In the genomic region with DNA sequence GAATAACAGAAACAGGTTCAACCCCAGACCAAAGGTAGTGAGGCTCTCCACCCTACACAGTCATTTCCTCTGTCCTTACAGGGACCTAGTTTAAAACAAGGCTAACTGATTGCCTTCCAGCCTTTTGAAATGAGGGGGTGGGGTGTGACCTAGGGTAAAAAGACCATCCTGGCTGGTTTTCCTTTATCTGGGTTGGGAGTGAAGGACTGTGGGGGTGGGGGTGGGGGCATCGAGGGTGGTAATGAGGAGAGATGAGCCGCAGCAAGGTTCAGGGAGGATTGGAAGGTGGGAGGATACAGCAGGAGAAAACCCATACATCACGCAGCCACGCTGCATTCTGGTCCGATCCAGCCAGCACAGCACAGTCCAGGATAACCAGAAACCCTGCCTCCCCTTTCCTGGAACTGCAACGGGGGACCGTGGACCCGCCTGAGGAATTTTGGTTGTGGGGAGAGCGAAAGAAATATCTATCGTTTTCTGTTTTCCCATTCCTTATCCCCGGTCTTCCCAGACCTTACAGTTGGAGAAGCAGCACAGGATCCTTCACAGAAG, we compare ENCODE assay signal across 9 mouse cellular contexts. TPM values are rescaled to one million over a fixed set of nuclear protein-coding genes. Genes with fewer than 3 reads are reported as not detected.
DNase-seq lines count a peak whose midpoint lies in the region; ATAC-seq lines count a peak whose summit lies in the region.
"Had no signal": no experiment of that assay in that cellular context is flagged by ENCODE, and none has a peak within 500 bp of the region (broad histone marks: within the 10 kb centered on the region; RNA-seq: fewer than 3 reads in every experiment).

No protein-coding gene starts in this region.

- no peak overlapping the region for H3K27ac ChIP-seq in limb, embryonic 12.5 days
- no peak overlapping the region for H3K27ac ChIP-seq in limb, embryonic 10.5 days
- H3K27ac ChIP-seq in hindbrain, embryonic 10.5 days, result peak overlapping the region; percentile 80
- peak overlapping the region; percentile 27; the same call in 1 of the 2 replicates for H3K27ac ChIP-seq in neural tube, embryonic 12.5 days

- peaks cover 80% of the 10 kb centered on the region for H3K27me3 ChIP-seq in limb, embryonic 12.5 days
- H3K27me3 ChIP-seq in limb, embryonic 10.5 days (ENCODE audit: low read depth, poor library complexity, severe bottlenecking), result peaks cover 73% of the 10 kb centered on the region
- peaks cover 65% of the 10 kb centered on the region for H3K27me3 ChIP-seq in hindbrain, embryonic 10.5 days (ENCODE audit: insufficient read depth, poor library complexity, severe bottlenecking)
- 0 out of 2 replicates have a peak, but pooled peaks cover 6% of the 10 kb centered on the region for H3K27me3 ChIP-seq in neural tube, embryonic 12.5 days (replicated peaks)

- 27% methylated on average over 11 of the region's 11 CpGs for WGBS in limb, embryonic 12.5 days
- WGBS in limb, embryonic 10.5 days, result 24% methylated on average over 11 of the region's 11 CpGs
- 28% methylated on average over 11 of the region's 11 CpGs for WGBS in hindbrain, embryonic 10.5 days
- WGBS in neural tube, embryonic 12.5 days, result 7% methylated on average over 11 of the region's 11 CpGs

- no peak overlapping the region for H3K9ac ChIP-seq in limb, embryonic 12.5 days (replicated peaks)
- peak overlapping the region; percentile 57; the same call in 1 of the 2 replicates for H3K9ac ChIP-seq in neural tube, embryonic 12.5 days

- H3K4me2 ChIP-seq in limb, embryonic 12.5 days, result no peak overlapping the region
- peak overlapping the region; percentile 94 for H3K4me2 ChIP-seq in neural tube, embryonic 12.5 days (replicated peaks)

- peaks cover 18% of the 10 kb centered on the region for H3K4me1 ChIP-seq in limb, embryonic 12.5 days (replicated peaks)
- peaks cover 33% of the 10 kb centered on the region for H3K4me1 ChIP-seq in limb, embryonic 10.5 days
- peaks cover 48% of the 10 kb centered on the region for H3K4me1 ChIP-seq in hindbrain, embryonic 10.5 days (replicated peaks)
- H3K4me1 ChIP-seq in neural tube, embryonic 12.5 days, result peaks cover 43% of the 10 kb centered on the region

- no peaks in the 10 kb centered on the region for H3K9me3 ChIP-seq in limb, embryonic 12.5 days
- H3K9me3 ChIP-seq in limb, embryonic 10.5 days (replicated peaks), result no peaks in the 10 kb centered on the region
- no peaks in the 10 kb centered on the region for H3K9me3 ChIP-seq in hindbrain, embryonic 10.5 days
- H3K9me3 ChIP-seq in neural tube, embryonic 12.5 days, result no peaks in the 10 kb centered on the region

- no peak for DNase-seq in frontal cortex, postnatal 25 days (ENCODE audit: low spot score in 2 of 2)
- no peak for DNase-seq in limb, embryonic 10.5 days (ENCODE audit: low spot score)
- peak; percentile 18 for DNase-seq in hindbrain, embryonic 10.5 days (ENCODE audit: low spot score)
- no peak for DNase-seq in right cerebral cortex, adult 18-20 months
- no peak for DNase-seq in adrenal gland, adult (ENCODE audit: inconsistent age in 2 of 2, low spot score in 1 of 2)

- 0 out of 2 replicates have a peak, but pooled peaks have one; percentile 31 for ATAC-seq in frontal cortex, adult (ENCODE audit: low TSS enrichment)
- ATAC-seq in limb, embryonic 12.5 days (ENCODE audit: insufficient number of reproducible peaks, insufficient read depth, low FRiP score, low TSS enrichment, low read depth), result no peak
- peak; percentile 38 for ATAC-seq in neural tube, embryonic 12.5 days (ENCODE audit: low FRiP score, low read depth)

- 0 out of 2 replicates have a peak overlapping the region, but pooled peaks have one; percentile 1 for H3K4me3 ChIP-seq in limb, embryonic 12.5 days (replicated peaks)
- no peak overlapping the region for H3K4me3 ChIP-seq in limb, embryonic 10.5 days
- H3K4me3 ChIP-seq in hindbrain, embryonic 10.5 days, result peak overlapping the region; percentile 64
- peak overlapping the region; percentile 52 for H3K4me3 ChIP-seq in neural tube, embryonic 12.5 days

- no peaks in the 10 kb centered on the region for H3K36me3 ChIP-seq in limb, embryonic 12.5 days
- H3K36me3 ChIP-seq in limb, embryonic 10.5 days, result no peaks in the 10 kb centered on the region
- H3K36me3 ChIP-seq in hindbrain, embryonic 10.5 days, result peaks cover 13% of the 10 kb centered on the region
- H3K36me3 ChIP-seq in neural tube, embryonic 12.5 days, result peaks cover 8% of the 10 kb centered on the region; the same call in 1 of the 2 replicates

RNA-seq across cellular contexts. Expression of gene Rnd1, which starts 2.2 kb away (rescaled TPM):
- 0.24 and 0.54 TPM in 2 replicates for polyA plus RNA-seq in limb, embryonic 12.5 days (2016; fragmentation: Nextera tagmentation; extraction: Ambion mirVana)
- polyA plus RNA-seq in limb, embryonic 10.5 days (2016; fragmentation: Nextera tagmentation; extraction: Ambion mirVana), result 0.38 and 0.62 TPM in 2 replicates
- polyA plus RNA-seq in hindbrain, embryonic 10.5 days (2016; fragmentation: Nextera tagmentation; extraction: Ambion mirVana), result 3.7 and 5.8 TPM in 2 replicates
- 7.8 and 9.7 TPM in 2 replicates for polyA plus RNA-seq in neural tube, embryonic 12.5 days (2016; fragmentation: Nextera tagmentation; extraction: Ambion mirVana)

RNA-seq across cellular contexts. Expression of gene Ddx23, which starts 12.4 kb away (rescaled TPM):
- 24.5 and 31.5 TPM in 2 replicates for polyA plus RNA-seq in limb, embryonic 12.5 days (2016; fragmentation: Nextera tagmentation; extraction: Ambion mirVana)
- polyA plus RNA-seq in limb, embryonic 10.5 days (2016; fragmentation: Nextera tagmentation; extraction: Ambion mirVana), result 21.8 and 25.4 TPM in 2 replicates
- 22.8 and 23.8 TPM in 2 replicates for polyA plus RNA-seq in hindbrain, embryonic 10.5 days (2016; fragmentation: Nextera tagmentation; extraction: Ambion mirVana)
- 16.4 and 23.2 TPM in 2 replicates for polyA plus RNA-seq in neural tube, embryonic 12.5 days (2016; fragmentation: Nextera tagmentation; extraction: Ambion mirVana)

RNA-seq across cellular contexts. Expression of gene Ccdc65, which starts 32.9 kb away (rescaled TPM):
- polyA plus RNA-seq in limb, embryonic 12.5 days (2016; fragmentation: Nextera tagmentation; extraction: Ambion mirVana), result 0.50 and 0.70 TPM in 2 replicates
- 0.34 and 0.64 TPM in 2 replicates for polyA plus RNA-seq in limb, embryonic 10.5 days (2016; fragmentation: Nextera tagmentation; extraction: Ambion mirVana)
- 1.7 and 3.1 TPM in 2 replicates for polyA plus RNA-seq in hindbrain, embryonic 10.5 days (2016; fragmentation: Nextera tagmentation; extraction: Ambion mirVana)
- 2.1 and 2.3 TPM in 2 replicates for polyA plus RNA-seq in neural tube, embryonic 12.5 days (2016; fragmentation: Nextera tagmentation; extraction: Ambion mirVana)
- polyA plus RNA-seq: liver, embryonic 16.5 days had no signal

RNA-seq across cellular contexts. Expression of gene Cacnb3, which starts 44.4 kb away (rescaled TPM):
- polyA plus RNA-seq in limb, embryonic 12.5 days (2016; fragmentation: Nextera tagmentation; extraction: Ambion mirVana), result 43.1 and 44.3 TPM in 2 replicates
- 16.6 and 24.2 TPM in 2 replicates for polyA plus RNA-seq in limb, embryonic 10.5 days (2016; fragmentation: Nextera tagmentation; extraction: Ambion mirVana)
- polyA plus RNA-seq in hindbrain, embryonic 10.5 days (2016; fragmentation: Nextera tagmentation; extraction: Ambion mirVana), result 38.8 and 58.6 TPM in 2 replicates
- 108 and 127 TPM in 2 replicates for polyA plus RNA-seq in neural tube, embryonic 12.5 days (2016; fragmentation: Nextera tagmentation; extraction: Ambion mirVana)

RNA-seq across cellular contexts. Expression of gene Fkbp11, which starts 52.9 kb away (rescaled TPM):
- 25.4 and 28.0 TPM in 2 replicates for polyA plus RNA-seq in limb, embryonic 12.5 days (2016; fragmentation: Nextera tagmentation; extraction: Ambion mirVana)
- polyA plus RNA-seq in limb, embryonic 10.5 days (2016; fragmentation: Nextera tagmentation; extraction: Ambion mirVana), result 26.8 and 28.9 TPM in 2 replicates
- polyA plus RNA-seq in hindbrain, embryonic 10.5 days (2016; fragmentation: Nextera tagmentation; extraction: Ambion mirVana), result 12.9 and 15.9 TPM in 2 replicates
- 7.7 and 8.9 TPM in 2 replicates for polyA plus RNA-seq in neural tube, embryonic 12.5 days (2016; fragmentation: Nextera tagmentation; extraction: Ambion mirVana)

Comparison
In these comparisons a context has a peak if more than half of its experiments do, and no peak if none do; other contexts are left out.
1. H3K27ac ChIP-seq: peak in hindbrain, embryonic 10.5 days (single experiment) and neural tube, embryonic 12.5 days (single experiment); none in limb, embryonic 12.5 days (single experiment) and limb, embryonic 10.5 days (single experiment).